16 mouse cellular contexts compared by ENCODE assay signal in the genomic region with DNA sequence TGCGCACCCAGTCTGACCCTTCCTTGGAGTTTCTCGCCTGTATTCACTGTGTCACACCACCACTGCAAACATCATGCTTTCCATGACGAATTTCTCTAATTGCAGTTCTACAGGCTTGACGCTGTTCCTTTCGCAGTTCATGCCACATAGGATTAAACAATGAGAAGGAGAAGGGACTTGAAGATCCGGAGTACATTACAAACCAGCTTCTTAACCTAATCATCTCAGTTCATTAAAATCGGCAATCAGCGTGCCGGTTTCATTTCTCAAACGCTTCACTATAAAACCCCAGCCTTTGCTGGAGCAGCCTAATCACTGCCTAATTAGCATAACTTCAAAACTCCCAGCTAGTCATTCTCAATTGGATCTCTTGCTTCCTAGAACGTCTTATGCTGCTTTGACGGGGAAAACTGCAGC.
A peak's percentile ranks its signal among the peaks of the same experiment; 100 is the strongest.
DNase-seq lines count a peak whose midpoint lies in the region; ATAC-seq and TF ChIP-seq lines count a peak whose summit lies in the region.
"Had no signal": no experiment of that assay in that cellular context is flagged by ENCODE, and none has a peak within 500 bp of the region (broad histone marks: within the 10 kb centered on the region; RNA-seq: fewer than 3 reads in every experiment).

No protein-coding gene starts in this region.

- peak overlapping the region; percentile 46 for H3K4me3 ChIP-seq in layer of hippocampus, adult 2 months
- no peak overlapping the region for H3K4me3 ChIP-seq in embryonic facial prominence, embryonic 14.5 days (ENCODE audit: low read depth, low read length)
- peak overlapping the region; percentile 22; the same call in 1 of the 2 replicates for H3K4me3 ChIP-seq in forebrain, postnatal 0 days (ENCODE audit: low read depth, low read length)
- H3K4me3 ChIP-seq: kidney, embryonic 15.5 days; limb, embryonic 13.5 days had no signal

- WGBS in embryonic facial prominence, embryonic 14.5 days: 65% methylated on average over 12 of the region's 12 CpGs
- 16% methylated on average over 12 of the region's 12 CpGs for WGBS in forebrain, postnatal 0 days

- no peak for TF ChIP-seq CTCF in layer of hippocampus, adult 2 months (conservative IDR thresholded peaks at IDR 0.05)
- no peak for TF ChIP-seq CTCF in forebrain, postnatal 0 days (IDR thresholded peaks at IDR 0.05; ENCODE audit: low read depth)

- H3K4me1 ChIP-seq in embryonic facial prominence, embryonic 14.5 days (ENCODE audit: control insufficient read depth, insufficient read depth, low read length): no peaks in the 10 kb centered on the region
- H3K4me1 ChIP-seq in forebrain, postnatal 0 days (ENCODE audit: insufficient read depth): peaks cover 7% of the 10 kb centered on the region; the same call in 1 of the 2 replicates
- H3K4me1 ChIP-seq: kidney, embryonic 15.5 days; limb, embryonic 13.5 days had no signal

- H3K4me2 ChIP-seq in embryonic facial prominence, embryonic 14.5 days (ENCODE audit: low read depth, low read length): peak overlapping the region; percentile 10; the same call in 1 of the 2 replicates
- peak overlapping the region; percentile 42 for H3K4me2 ChIP-seq in forebrain, postnatal 0 days (ENCODE audit: low read depth)
- H3K4me2 ChIP-seq: kidney, embryonic 15.5 days; limb, embryonic 13.5 days had no signal

- peak; percentile 41; the same call in 1 of the 2 replicates for ATAC-seq in embryonic facial prominence, embryonic 14.5 days (ENCODE audit: low read depth)
- ATAC-seq in forebrain, postnatal 0 days: peak; percentile 78
- ATAC-seq: liver, postnatal 0 days had no signal

- DNase-seq in layer of hippocampus, adult 2 months (ENCODE audit: low spot score in 2 of 2): no peak
- no peak for DNase-seq in layer of hippocampus, adult 9-11 months
- peak; percentile 36 for DNase-seq in embryonic facial prominence, embryonic 14.5 days (ENCODE audit: low spot score)
- peak; percentile 59 for DNase-seq in forebrain, postnatal 0 days
- DNase-seq in retina, postnatal 1 day: peak; percentile 84
- no peak for DNase-seq in liver
- no peak for DNase-seq in right cerebral cortex, postnatal 14 days
- DNase-seq: adrenal gland, postnatal 14 days; cerebellum, postnatal 14 days; gastrocnemius, postnatal 25 days; heart, postnatal 10 days; liver, postnatal 0 days; lung, postnatal 4 days; right cerebral cortex, adult 18-20 months had no signal

- no peaks in the 10 kb centered on the region for H3K9me3 ChIP-seq in embryonic facial prominence, embryonic 14.5 days (ENCODE audit: control insufficient read depth, low read length)
- no peaks in the 10 kb centered on the region for H3K9me3 ChIP-seq in forebrain, postnatal 0 days (ENCODE audit: low read length)
- H3K9me3 ChIP-seq: kidney, embryonic 15.5 days; limb, embryonic 13.5 days had no signal

- H3K36me3 ChIP-seq in embryonic facial prominence, embryonic 14.5 days (ENCODE audit: control insufficient read depth, insufficient read depth, low read length): no peaks in the 10 kb centered on the region
- H3K36me3 ChIP-seq in forebrain, postnatal 0 days (ENCODE audit: insufficient read depth): no peaks in the 10 kb centered on the region
- H3K36me3 ChIP-seq: kidney, embryonic 15.5 days; limb, embryonic 13.5 days had no signal

- no peak overlapping the region for H3K9ac ChIP-seq in embryonic facial prominence, embryonic 14.5 days (ENCODE audit: low read depth, low read length)
- H3K9ac ChIP-seq in forebrain, postnatal 0 days: peak overlapping the region; percentile 25; the same call in 1 of the 2 replicates
- H3K9ac ChIP-seq: kidney, embryonic 15.5 days; limb, embryonic 13.5 days; liver, postnatal 0 days had no signal

- no peak overlapping the region for H3K27ac ChIP-seq in layer of hippocampus, adult 2 months
- no peak overlapping the region for H3K27ac ChIP-seq in embryonic facial prominence, embryonic 14.5 days (replicated peaks; ENCODE audit: low read depth, low read length)
- H3K27ac ChIP-seq in forebrain, postnatal 0 days (ENCODE audit: low read depth, low read length): no peak overlapping the region
- H3K27ac ChIP-seq: kidney, embryonic 15.5 days; limb, embryonic 13.5 days had no signal

- H3K27me3 ChIP-seq in embryonic facial prominence, embryonic 14.5 days (replicated peaks; ENCODE audit: control insufficient read depth, insufficient read depth, low read length): no peaks in the 10 kb centered on the region
- H3K27me3 ChIP-seq in forebrain, postnatal 0 days (ENCODE audit: insufficient read depth, low read length): no peaks in the 10 kb centered on the region
- H3K27me3 ChIP-seq: kidney, embryonic 15.5 days; limb, embryonic 13.5 days had no signal

Comparison
In these comparisons a context has a peak if more than half of its experiments do, and no peak if none do; other contexts are left out.
1. DNase-seq: peak in embryonic facial prominence, embryonic 14.5 days (single experiment), forebrain, postnatal 0 days (single experiment) and retina, postnatal 1 day (single experiment); none in layer of hippocampus, adult 2 months (0 of 2), layer of hippocampus, adult 9-11 months (single experiment), liver (single experiment) and right cerebral cortex, postnatal 14 days (single experiment).